Mouse (Mus musculus) telencephalon, adult 2 months (tissue): ENCODE results near the gene Csnk1e.
"Not testable (repeated sequence)": the region's sequence is repeated elsewhere in the genome, so short reads cannot be mapped to it uniquely, and the experiment has no call there.

ENCODE experiments used
- DNase-seq: peaks from one replicate; pipeline ENCODE4 v3.0.0-alpha.2; 2011; ENCODE audit warnings: low read depth, low spot score

Gene Csnk1e

GRCm38 (mm10) chr15:79455106-79455810 is at the start of gene Csnk1e:
Csnk1e (minus strand) TSS chr15:79455566.
- no peak for DNase-seq

- no peak for DNase-seq
Observed at GRCm38 (mm10) chr15:79504707-79505452, 49.5 kb upstream of the Csnk1e start, which contains the start of gene Kcnj4. Kcnj4 (minus strand) TSS chr15:79505241.

- DNase-seq, result no peak
Observed at GRCm38 (mm10) chr15:79503438-79503837, 48.1 kb upstream of the Csnk1e start.

- DNase-seq, result no peak
Observed at GRCm38 (mm10) chr15:79502891-79503341, 47.5 kb upstream of the Csnk1e start.

GRCm38 (mm10) chr15:79500110-79500509 is 44.7 kb upstream of the Csnk1e start:
- DNase-seq, result no peak

GRCm38 (mm10) chr15:79493527-79493926 is 38.2 kb upstream of the Csnk1e start:
- no peak for DNase-seq

GRCm38 (mm10) chr15:79489463-79489862 is 34.1 kb upstream of the Csnk1e start:
- DNase-seq, result no peak

GRCm38 (mm10) chr15:79481181-79481688 is 25.9 kb upstream of the Csnk1e start:
- peak; percentile 84 for DNase-seq

GRCm38 (mm10) chr15:79477227-79477626 is 21.9 kb upstream of the Csnk1e start:
- no peak for DNase-seq

GRCm38 (mm10) chr15:79473638-79474355 is 18.4 kb upstream of the Csnk1e start:
- DNase-seq, result no peak

GRCm38 (mm10) chr15:79473042-79473441 is 17.7 kb upstream of the Csnk1e start:
- DNase-seq, result no peak

- no peak for DNase-seq
Observed at GRCm38 (mm10) chr15:79471095-79471494, 15.7 kb upstream of the Csnk1e start.

- DNase-seq, result no peak
Observed at GRCm38 (mm10) chr15:79470583-79470982, 15.2 kb upstream of the Csnk1e start.

GRCm38 (mm10) chr15:79469577-79469976 is 14.2 kb upstream of the Csnk1e start:
- DNase-seq, result no peak

- no peak for DNase-seq
Observed at GRCm38 (mm10) chr15:79466601-79467286, 11.4 kb upstream of the Csnk1e start.

GRCm38 (mm10) chr15:79456546-79456945 is 1.2 kb upstream of the Csnk1e start:
- no peak for DNase-seq

- DNase-seq, result not testable (repeated sequence)
Observed at GRCm38 (mm10) chr15:79456104-79456503, 738 bp upstream of the Csnk1e start.

GRCm38 (mm10) chr15:79453831-79454230 is 1.5 kb downstream of the Csnk1e start:
- DNase-seq, result no peak

- DNase-seq, result no peak
Observed at GRCm38 (mm10) chr15:79448041-79448440, 7.3 kb downstream of the Csnk1e start.

- no peak for DNase-seq
Observed at GRCm38 (mm10) chr15:79445786-79446654, 9.3 kb downstream of the Csnk1e start.
